In the genomic region with DNA sequence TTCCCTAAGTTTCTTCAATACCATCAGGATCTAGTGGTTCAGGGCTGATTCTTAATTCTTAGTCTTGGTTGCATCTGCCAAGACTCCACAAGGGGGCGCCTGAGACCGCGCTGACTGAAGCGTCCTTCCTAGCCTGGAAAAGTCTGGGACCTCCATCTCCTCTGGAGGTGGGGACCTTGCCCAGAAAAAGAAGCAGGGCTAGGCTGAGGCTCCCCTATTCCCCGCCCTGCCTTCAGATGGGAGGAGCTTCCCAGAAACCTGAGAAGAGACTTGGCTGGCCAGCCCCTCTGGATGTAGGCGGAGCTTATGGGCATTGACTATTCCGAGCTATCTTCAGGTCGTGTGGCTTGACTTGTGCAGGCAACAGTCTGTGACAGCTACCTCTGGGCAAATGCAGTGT, we compare ENCODE assay signal across 9 mouse cellular contexts. TPM values are rescaled to one million over a fixed set of nuclear protein-coding genes. Genes with fewer than 3 reads are reported as not detected.
DNase-seq lines count a peak whose midpoint lies in the region; ATAC-seq lines count a peak whose summit lies in the region.
"Had no signal": no experiment of that assay in that cellular context is flagged by ENCODE, and none has a peak within 500 bp of the region (broad histone marks: within the 10 kb centered on the region; RNA-seq: fewer than 3 reads in every experiment).

No protein-coding gene starts in this region.

- H3K27me3 ChIP-seq in intestine, embryonic 14.5 days (replicated peaks; ENCODE audit: control insufficient read depth, insufficient read depth, low read length), result no peaks in the 10 kb centered on the region
- H3K27me3 ChIP-seq in limb, embryonic 11.5 days (ENCODE audit: control insufficient read depth, insufficient read depth, low read length), result no peaks in the 10 kb centered on the region
- 0 out of 2 replicates have a peak, but pooled peaks cover 3% of the 10 kb centered on the region for H3K27me3 ChIP-seq in midbrain, embryonic 15.5 days (replicated peaks)

- peak overlapping the region; percentile 31; the same call in 1 of the 2 replicates for H3K4me2 ChIP-seq in intestine, embryonic 14.5 days (ENCODE audit: low read length)
- H3K4me2 ChIP-seq in limb, embryonic 11.5 days (ENCODE audit: low read depth, severe bottlenecking), result peak overlapping the region; percentile 16; the same call in 1 of the 2 replicates
- peak overlapping the region; percentile 30 for H3K4me2 ChIP-seq in midbrain, embryonic 15.5 days

- no peaks in the 10 kb centered on the region for H3K9me3 ChIP-seq in intestine, embryonic 14.5 days (ENCODE audit: control insufficient read depth, low read length)
- no peaks in the 10 kb centered on the region for H3K9me3 ChIP-seq in limb, embryonic 11.5 days (ENCODE audit: control insufficient read depth, low read length)
- no peaks in the 10 kb centered on the region for H3K9me3 ChIP-seq in midbrain, embryonic 15.5 days

- no peak overlapping the region for H3K9ac ChIP-seq in intestine, embryonic 14.5 days (ENCODE audit: low read length)
- no peak overlapping the region for H3K9ac ChIP-seq in limb, embryonic 11.5 days (ENCODE audit: low read length)
- H3K9ac ChIP-seq in midbrain, embryonic 15.5 days, result no peak overlapping the region; the same call in 1 of the 2 replicates

- peak; percentile 74 for DNase-seq in layer of hippocampus, adult 11-12 months (ENCODE audit: low spot score)
- DNase-seq in layer of hippocampus, adult 9-10 months (ENCODE audit: low spot score), result no peak
- peak; percentile 92 for DNase-seq in embryo, embryonic 10 days (ENCODE audit: low spot score)
- DNase-seq in gastrocnemius, postnatal 36 days, result peak; percentile 76 to 78
- peak; percentile 95 for DNase-seq in intestine, embryonic 14.5 days (ENCODE audit: low spot score)
- peak; percentile 94 for DNase-seq in limb, embryonic 11.5 days (ENCODE audit: low spot score)
- DNase-seq in spleen, postnatal 36 days (ENCODE audit: low spot score in 2 of 2), result peak; percentile 46 to 58

- H3K27ac ChIP-seq in intestine, embryonic 14.5 days (ENCODE audit: low read depth), result peak overlapping the region; percentile 82; the same call in 1 of the 2 replicates
- no peak overlapping the region for H3K27ac ChIP-seq in limb, embryonic 11.5 days (replicated peaks; ENCODE audit: low read depth, low read length)
- H3K27ac ChIP-seq in midbrain, embryonic 15.5 days, result no peak overlapping the region

- 1% methylated on average over 8 of the region's 8 CpGs for WGBS in intestine, embryonic 14.5 days
- WGBS in limb, embryonic 11.5 days, result 1% methylated on average over 8 of the region's 8 CpGs
- WGBS in midbrain, embryonic 15.5 days, result under 1% methylated on average over 8 of the region's 8 CpGs

- H3K4me1 ChIP-seq in intestine, embryonic 14.5 days (replicated peaks; ENCODE audit: control insufficient read depth, insufficient read depth, low read length), result peaks cover 17% of the 10 kb centered on the region
- H3K4me1 ChIP-seq in limb, embryonic 11.5 days (ENCODE audit: control insufficient read depth, insufficient read depth, low read length), result peaks cover 12% of the 10 kb centered on the region
- H3K4me1 ChIP-seq in midbrain, embryonic 15.5 days, result peaks cover 27% of the 10 kb centered on the region

- intact Hi-C loops in gastrocnemius, postnatal 36 days (cut with DNase I), result loop anchor here (1.0 to 5.0 kb wide), 2 partner anchors 71 to 156 kb away; no protein-coding TSS in a partner anchor

- H3K4me3 ChIP-seq in intestine, embryonic 14.5 days (ENCODE audit: low read depth, low read length), result no peak overlapping the region
- H3K4me3 ChIP-seq in limb, embryonic 11.5 days (ENCODE audit: low read depth, low read length), result no peak overlapping the region
- H3K4me3 ChIP-seq in midbrain, embryonic 15.5 days, result no peak overlapping the region

- peak; percentile 63 for ATAC-seq in intestine, embryonic 14.5 days (replicated peaks; ENCODE audit: low FRiP score, low TSS enrichment, low read depth)
- peak; percentile 49 for ATAC-seq in limb, embryonic 11.5 days (ENCODE audit: insufficient number of reproducible peaks, low FRiP score, low TSS enrichment, low read depth)
- no peak for ATAC-seq in midbrain, embryonic 15.5 days (replicated peaks)
- ATAC-seq: Patski had no signal

- H3K36me3 ChIP-seq in intestine, embryonic 14.5 days (ENCODE audit: control insufficient read depth, insufficient read depth, low read length), result no peaks in the 10 kb centered on the region
- H3K36me3 ChIP-seq in limb, embryonic 11.5 days (ENCODE audit: control insufficient read depth, insufficient read depth, low read length), result 0 out of 2 replicates have a peak, but pooled peaks cover 2% of the 10 kb centered on the region
- H3K36me3 ChIP-seq in midbrain, embryonic 15.5 days (replicated peaks), result no peaks in the 10 kb centered on the region

RNA-seq across cellular contexts. Expression of a gene that starts 2.5 kb away (rescaled TPM):
- 10 to 100 TPM in 1 of 2 experiments, 1 to 10 TPM in 1; 9.7 to 11.5 TPM for total RNA-seq in gastrocnemius, postnatal 36 days (2021)
- polyA plus RNA-seq in intestine, embryonic 14.5 days (2014; fragmentation: Nextera tagmentation; extraction: Ambion mirVana), result 17.1 and 20.3 TPM in 2 replicates
- 15.8 and 18.0 TPM in 2 replicates for polyA plus RNA-seq in limb, embryonic 11.5 days (2014; fragmentation: Nextera tagmentation; extraction: Ambion mirVana)
- polyA plus RNA-seq in midbrain, embryonic 15.5 days (2015; fragmentation: Nextera tagmentation; extraction: Ambion mirVana), result 31.3 and 32.0 TPM in 2 replicates

RNA-seq across cellular contexts. Expression of a gene that starts 13.8 kb away (rescaled TPM):
- not detected for total RNA-seq in gastrocnemius, postnatal 36 days (2021)
- 2.5 and 2.7 TPM in 2 replicates for polyA plus RNA-seq in intestine, embryonic 14.5 days (2014; fragmentation: Nextera tagmentation; extraction: Ambion mirVana)
- polyA plus RNA-seq in limb, embryonic 11.5 days (2014; fragmentation: Nextera tagmentation; extraction: Ambion mirVana), result 0.40 and 0.75 TPM in 2 replicates
- polyA plus RNA-seq in midbrain, embryonic 15.5 days (2015; fragmentation: Nextera tagmentation; extraction: Ambion mirVana), result not detected in 2 replicates
- polyA plus RNA-seq: Patski had no signal

RNA-seq across cellular contexts. Expression of a gene that starts 18.7 kb away (rescaled TPM):
- 100 to 1,000 TPM; 310 to 370 TPM for total RNA-seq in gastrocnemius, postnatal 36 days (2021)
- polyA plus RNA-seq in intestine, embryonic 14.5 days (2014; fragmentation: Nextera tagmentation; extraction: Ambion mirVana), result 771 and 871 TPM in 2 replicates
- 641 and 643 TPM in 2 replicates for polyA plus RNA-seq in limb, embryonic 11.5 days (2014; fragmentation: Nextera tagmentation; extraction: Ambion mirVana)
- polyA plus RNA-seq in midbrain, embryonic 15.5 days (2015; fragmentation: Nextera tagmentation; extraction: Ambion mirVana), result 284 and 315 TPM in 2 replicates

RNA-seq across cellular contexts. Expression of a gene that starts 50.2 kb away (rescaled TPM):
- 10 to 100 TPM in 1 of 2 experiments, 1 to 10 TPM in 1; 8.7 to 11.2 TPM for total RNA-seq in gastrocnemius, postnatal 36 days (2021)
- 63.7 and 65.1 TPM in 2 replicates for polyA plus RNA-seq in intestine, embryonic 14.5 days (2014; fragmentation: Nextera tagmentation; extraction: Ambion mirVana)
- 12.5 and 14.1 TPM in 2 replicates for polyA plus RNA-seq in limb, embryonic 11.5 days (2014; fragmentation: Nextera tagmentation; extraction: Ambion mirVana)
- 1.6 and 1.7 TPM in 2 replicates for polyA plus RNA-seq in midbrain, embryonic 15.5 days (2015; fragmentation: Nextera tagmentation; extraction: Ambion mirVana)

RNA-seq across cellular contexts. Expression of a gene that starts 58.7 kb away (rescaled TPM):
- total RNA-seq in gastrocnemius, postnatal 36 days (2021), result not detected
- polyA plus RNA-seq in intestine, embryonic 14.5 days (2014; fragmentation: Nextera tagmentation; extraction: Ambion mirVana), result 7.9 and 8.1 TPM in 2 replicates
- 0.13 and 0.29 TPM in 2 replicates for polyA plus RNA-seq in limb, embryonic 11.5 days (2014; fragmentation: Nextera tagmentation; extraction: Ambion mirVana)
- polyA plus RNA-seq in midbrain, embryonic 15.5 days (2015; fragmentation: Nextera tagmentation; extraction: Ambion mirVana), result not detected in 2 replicates
- polyA plus RNA-seq: Patski had no signal
